Comparison of ENCODE assay signal across 9 mouse cellular contexts in the genomic region with DNA sequence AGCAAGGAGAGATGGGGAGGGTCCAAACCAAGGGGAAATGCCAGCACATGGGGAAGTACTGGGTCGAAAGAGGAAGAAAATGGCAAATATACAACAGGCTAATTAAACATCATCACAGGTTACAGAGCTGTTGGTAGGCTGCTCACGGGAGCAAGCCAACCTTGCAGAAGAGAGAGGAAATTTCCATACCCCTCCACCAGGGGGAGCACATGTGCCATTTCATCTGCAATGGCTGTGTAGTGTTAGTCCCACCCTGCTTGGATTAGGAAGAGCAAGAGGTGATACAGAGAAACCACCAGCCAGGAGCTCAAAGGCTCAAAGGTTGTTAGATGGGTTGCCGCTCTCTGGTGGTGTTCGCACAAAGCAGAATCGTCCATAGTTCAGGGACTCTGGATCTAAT.
DNase-seq lines count a peak whose midpoint lies in the region; ATAC-seq and TF ChIP-seq lines count a peak whose summit lies in the region.
"Had no signal": no experiment of that assay in that cellular context is flagged by ENCODE, and none has a peak within 500 bp of the region (broad histone marks: within the 10 kb centered on the region; RNA-seq: fewer than 3 reads in every experiment).

No protein-coding gene starts in this region.

- no peak overlapping the region for H3K27ac ChIP-seq in hindbrain, postnatal 0 days
- no peak overlapping the region for H3K27ac ChIP-seq in hindbrain, embryonic 14.5 days
- no peak overlapping the region for H3K27ac ChIP-seq in limb, embryonic 11.5 days (replicated peaks; ENCODE audit: low read depth, low read length)
- H3K27ac ChIP-seq in midbrain, embryonic 11.5 days (ENCODE audit: low read depth, low read length), result no peak overlapping the region
- H3K27ac ChIP-seq: embryonic facial prominence, embryonic 13.5 days had no signal

- WGBS in hindbrain, postnatal 0 days, result 69% methylated on average over 5 of the region's 5 CpGs
- 73% methylated on average over 5 of the region's 5 CpGs for WGBS in hindbrain, embryonic 14.5 days
- WGBS in limb, embryonic 11.5 days, result 55% methylated on average over 5 of the region's 5 CpGs
- WGBS in midbrain, embryonic 11.5 days, result 71% methylated on average over 5 of the region's 5 CpGs

- DNase-seq in hindbrain, postnatal 0 days (ENCODE audit: low spot score), result peak; percentile 25
- no peak for DNase-seq in hindbrain, embryonic 14.5 days (ENCODE audit: low spot score)
- DNase-seq in MEL-GATA-1-ER (ENCODE audit: extremely low read depth, low read depth), result peak; percentile 43
- DNase-seq in limb, embryonic 11.5 days (ENCODE audit: low spot score), result peak; percentile 74
- DNase-seq in right cerebral cortex, adult 2 months (ENCODE audit: low spot score in 2 of 2), result peak; percentile 50 to 73
- DNase-seq in midbrain, embryonic 11.5 days (ENCODE audit: low spot score, missing footprints), result no peak

- H3K27me3 ChIP-seq in hindbrain, postnatal 0 days (ENCODE audit: insufficient read depth, low read length), result no peaks in the 10 kb centered on the region
- H3K27me3 ChIP-seq in hindbrain, embryonic 14.5 days (ENCODE audit: control insufficient read depth, insufficient read depth, low read length), result no peaks in the 10 kb centered on the region
- no peaks in the 10 kb centered on the region for H3K27me3 ChIP-seq in limb, embryonic 11.5 days (ENCODE audit: control insufficient read depth, insufficient read depth, low read length)
- no peaks in the 10 kb centered on the region for H3K27me3 ChIP-seq in midbrain, embryonic 11.5 days (ENCODE audit: control insufficient read depth, insufficient read depth, low read length)
- H3K27me3 ChIP-seq: embryonic facial prominence, embryonic 13.5 days had no signal

- no peak overlapping the region for H3K4me3 ChIP-seq in hindbrain, postnatal 0 days (ENCODE audit: low read length)
- H3K4me3 ChIP-seq in hindbrain, embryonic 14.5 days (replicated peaks; ENCODE audit: low read length), result no peak overlapping the region
- no peak overlapping the region for H3K4me3 ChIP-seq in limb, embryonic 11.5 days (ENCODE audit: low read depth, low read length)
- no peak overlapping the region for H3K4me3 ChIP-seq in midbrain, embryonic 11.5 days (ENCODE audit: low read depth, low read length)
- H3K4me3 ChIP-seq: embryonic facial prominence, embryonic 13.5 days had no signal

- no peak for ATAC-seq in hindbrain, postnatal 0 days
- ATAC-seq in hindbrain, embryonic 14.5 days (ENCODE audit: low FRiP score), result no peak
- ATAC-seq in common myeloid progenitor, adult 5-6 weeks (replicated peaks; ENCODE audit: low read depth, poor library complexity, severe bottlenecking), result peak; percentile 66
- ATAC-seq in hematopoietic stem cell, adult 5-6 weeks (replicated peaks in 1 of 2; ENCODE audit: insufficient read depth in 1 of 2, low FRiP score in 2 of 2, low TSS enrichment in 1 of 2, low read depth in 1 of 2, poor library complexity in 2 of 2, severe bottlenecking in 2 of 2), result peak; percentile 47 to 68; a peak in 3 of 4 replicates
- no peak for ATAC-seq in limb, embryonic 11.5 days (ENCODE audit: insufficient number of reproducible peaks, low FRiP score, low TSS enrichment, low read depth)
- ATAC-seq in midbrain, embryonic 11.5 days (ENCODE audit: low FRiP score), result no peak

- no peaks in the 10 kb centered on the region for H3K4me1 ChIP-seq in hindbrain, postnatal 0 days (ENCODE audit: insufficient read depth, low read length)
- 0 out of 2 replicates have a peak, but pooled peaks cover 4% of the 10 kb centered on the region for H3K4me1 ChIP-seq in hindbrain, embryonic 14.5 days (replicated peaks; ENCODE audit: control insufficient read depth, insufficient read depth, low read length)
- H3K4me1 ChIP-seq in limb, embryonic 11.5 days (ENCODE audit: control insufficient read depth, insufficient read depth, low read length), result peaks cover 4% of the 10 kb centered on the region; the same call in 1 of the 2 replicates
- no peaks in the 10 kb centered on the region for H3K4me1 ChIP-seq in midbrain, embryonic 11.5 days (ENCODE audit: control insufficient read depth, insufficient read depth, low read length)

- H3K4me2 ChIP-seq in hindbrain, postnatal 0 days (ENCODE audit: low read depth, low read length), result no peak overlapping the region
- no peak overlapping the region for H3K4me2 ChIP-seq in hindbrain, embryonic 14.5 days (replicated peaks)
- H3K4me2 ChIP-seq in limb, embryonic 11.5 days (ENCODE audit: low read depth, severe bottlenecking), result no peak overlapping the region
- no peak overlapping the region for H3K4me2 ChIP-seq in midbrain, embryonic 11.5 days
- H3K4me2 ChIP-seq: embryonic facial prominence, embryonic 13.5 days had no signal

- no peak overlapping the region for H3K9ac ChIP-seq in hindbrain, postnatal 0 days (replicated peaks; ENCODE audit: low read length)
- H3K9ac ChIP-seq in hindbrain, embryonic 14.5 days, result no peak overlapping the region
- H3K9ac ChIP-seq in limb, embryonic 11.5 days (ENCODE audit: low read length), result no peak overlapping the region
- no peak overlapping the region for H3K9ac ChIP-seq in midbrain, embryonic 11.5 days (ENCODE audit: low read length)
- H3K9ac ChIP-seq: embryonic facial prominence, embryonic 13.5 days had no signal

- H3K9me3 ChIP-seq in hindbrain, postnatal 0 days (ENCODE audit: low read length), result no peaks in the 10 kb centered on the region
- no peaks in the 10 kb centered on the region for H3K9me3 ChIP-seq in hindbrain, embryonic 14.5 days (ENCODE audit: control insufficient read depth, low read length)
- H3K9me3 ChIP-seq in limb, embryonic 11.5 days (ENCODE audit: control insufficient read depth, low read length), result no peaks in the 10 kb centered on the region
- no peaks in the 10 kb centered on the region for H3K9me3 ChIP-seq in midbrain, embryonic 11.5 days (ENCODE audit: control insufficient read depth, low read length)
- H3K9me3 ChIP-seq: embryonic facial prominence, embryonic 13.5 days had no signal

- H3K36me3 ChIP-seq in hindbrain, postnatal 0 days (ENCODE audit: insufficient read depth, low read length), result no peaks in the 10 kb centered on the region
- H3K36me3 ChIP-seq in hindbrain, embryonic 14.5 days (replicated peaks; ENCODE audit: control insufficient read depth, insufficient read depth), result no peaks in the 10 kb centered on the region
- H3K36me3 ChIP-seq in limb, embryonic 11.5 days (ENCODE audit: control insufficient read depth, insufficient read depth, low read length), result no peaks in the 10 kb centered on the region
- H3K36me3 ChIP-seq in midbrain, embryonic 11.5 days (ENCODE audit: control insufficient read depth, insufficient read depth, low read length), result no peaks in the 10 kb centered on the region
- H3K36me3 ChIP-seq: embryonic facial prominence, embryonic 13.5 days had no signal

- peak; percentile 68 for TF ChIP-seq CTCF in hindbrain, postnatal 0 days (IDR thresholded peaks at IDR 0.05; ENCODE audit: low read depth)

Comparison
In these comparisons a context has a peak if more than half of its experiments do, and no peak if none do; other contexts are left out.
1. DNase-seq: peak in hindbrain, postnatal 0 days (single experiment), MEL-GATA-1-ER (single experiment), limb, embryonic 11.5 days (single experiment) and right cerebral cortex, adult 2 months (2 of 2); none in hindbrain, embryonic 14.5 days (single experiment) and midbrain, embryonic 11.5 days (single experiment).
2. ATAC-seq: peak in common myeloid progenitor, adult 5-6 weeks (single experiment) and hematopoietic stem cell, adult 5-6 weeks (2 of 2); none in hindbrain, postnatal 0 days (single experiment), hindbrain, embryonic 14.5 days (single experiment), limb, embryonic 11.5 days (single experiment) and midbrain, embryonic 11.5 days (single experiment).